Mouse (Mus musculus) ES-E14 (cell line): ENCODE measurements at regions not wholly inside any gene's neighbourhood (a gene's known extent, or its start where the extent isn't known, plus 50 kb on each side); places are given as distances from the start of the nearest gene placed in this dataset.

Experiments
- CHD2 ChIP-seq: IDR thresholded peaks from 2 replicates; pipeline ENCODE4 v1.6.1; 2014; ENCODE audit warnings: mild to moderate bottlenecking, low read depth, low read length, inconsistent platforms
- HCFC1 ChIP-seq: IDR thresholded peaks from 2 replicates; pipeline ENCODE4 v1.6.1; 2012; ENCODE audit warnings: low read length, inconsistent platforms, borderline replicate concordance; ENCODE audit not compliant: insufficient read depth
- ZC3H11A ChIP-seq: IDR thresholded peaks from 2 replicates; pipeline ENCODE4 v1.6.1; 2012; ENCODE audit warnings: low read depth, mild to moderate bottlenecking, inconsistent platforms, low read length, borderline replicate concordance
- ZNF384 ChIP-seq: IDR thresholded peaks from 2 replicates; pipeline ENCODE4 v1.6.1; 2012; ENCODE audit warnings: low read depth, low read length, inconsistent platforms

- TF ChIP-seq ZC3H11A, result no peak
- no peak for TF ChIP-seq HCFC1
- no peak for TF ChIP-seq ZNF384
- TF ChIP-seq CHD2, result no peak
Observed at GRCm38 (mm10) chr4:89420868-89421267, 110.0 kb upstream of the Cdkn2b start.
